Comparison of ENCODE assay signal across 7 mouse cellular contexts in the genomic region with DNA sequence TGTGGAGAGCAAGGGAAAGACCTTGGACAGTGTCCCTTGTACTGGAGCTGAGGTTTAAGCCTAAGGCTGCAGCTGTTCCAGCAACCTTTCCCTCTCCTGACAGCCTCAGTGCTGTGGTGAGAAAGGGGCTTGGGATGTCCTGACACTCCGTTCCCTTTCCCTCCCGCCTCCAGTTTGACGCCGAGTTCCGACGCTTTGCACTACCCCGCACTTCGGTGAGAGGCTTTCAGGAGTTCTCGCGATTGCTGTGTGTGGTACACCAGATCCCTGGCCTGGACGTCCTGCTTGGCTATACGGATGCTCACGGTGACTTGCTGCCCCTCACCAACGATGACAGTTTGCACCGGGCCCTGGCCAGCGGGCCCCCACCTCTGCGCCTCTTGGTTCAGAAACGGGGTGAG. TPM values are rescaled to one million over a fixed set of nuclear protein-coding genes. Genes with fewer than 3 reads are reported as not detected.
DNase-seq lines count a peak whose midpoint lies in the region; ATAC-seq and TF ChIP-seq lines count a peak whose summit lies in the region.

No protein-coding gene starts in this region.

- H3K4me3 ChIP-seq in lung, postnatal 0 days (ENCODE audit: low read depth, low read length) = peak overlapping the region; percentile 74
- peak overlapping the region; percentile 54 for H3K4me3 ChIP-seq in hindbrain, embryonic 12.5 days
- H3K4me3 ChIP-seq in midbrain, embryonic 15.5 days = peak overlapping the region; percentile 64

- H3K27ac ChIP-seq in lung, postnatal 0 days (ENCODE audit: low read length) = peak overlapping the region; percentile 33; the same call in 1 of the 2 replicates
- H3K27ac ChIP-seq in hindbrain, embryonic 12.5 days = peak overlapping the region; percentile 92
- H3K27ac ChIP-seq in midbrain, embryonic 15.5 days = peak overlapping the region; percentile 92

- WGBS in lung, postnatal 0 days = 46% methylated on average over 18 of the region's 18 CpGs
- WGBS in hindbrain, embryonic 12.5 days = 42% methylated on average over 18 of the region's 18 CpGs
- WGBS in midbrain, embryonic 15.5 days = 36% methylated on average over 18 of the region's 18 CpGs

- DNase-seq in lung, postnatal 0 days (ENCODE audit: low spot score) = no peak
- DNase-seq in lung, adult 18-20 months = no peak
- peak; percentile 41 to 43 for DNase-seq in cerebellum, postnatal 36 days
- no peak for DNase-seq in MN1 (ENCODE audit: low spot score)
- DNase-seq in spleen, adult 12 weeks (ENCODE audit: low spot score) = no peak

- H3K27me3 ChIP-seq in lung, postnatal 0 days (replicated peaks; ENCODE audit: insufficient read depth, low read length) = no peaks in the 10 kb centered on the region
- no peaks in the 10 kb centered on the region for H3K27me3 ChIP-seq in hindbrain, embryonic 12.5 days
- no peaks in the 10 kb centered on the region for H3K27me3 ChIP-seq in midbrain, embryonic 15.5 days (replicated peaks)

- peak overlapping the region; percentile 90 for H3K4me2 ChIP-seq in lung, postnatal 0 days (replicated peaks; ENCODE audit: low read depth, low read length)
- H3K4me2 ChIP-seq in hindbrain, embryonic 12.5 days (replicated peaks) = peak overlapping the region; percentile 90
- peak overlapping the region; percentile 85 for H3K4me2 ChIP-seq in midbrain, embryonic 15.5 days

- peaks cover 13% of the 10 kb centered on the region; the same call in 1 of the 2 replicates for H3K36me3 ChIP-seq in lung, postnatal 0 days (ENCODE audit: insufficient read depth, low read length)
- H3K36me3 ChIP-seq in hindbrain, embryonic 12.5 days = peaks cover 42% of the 10 kb centered on the region
- H3K36me3 ChIP-seq in midbrain, embryonic 15.5 days (replicated peaks) = peaks cover 17% of the 10 kb centered on the region

- TF ChIP-seq CTCF in lung, postnatal 0 days (IDR thresholded peaks at IDR 0.05) = no peak

- no peak for TF ChIP-seq EP300 in lung, postnatal 0 days (IDR thresholded peaks at IDR 0.05)

- H3K9ac ChIP-seq in lung, postnatal 0 days (replicated peaks; ENCODE audit: low read depth) = no peak overlapping the region
- peak overlapping the region; percentile 73 for H3K9ac ChIP-seq in hindbrain, embryonic 12.5 days
- H3K9ac ChIP-seq in midbrain, embryonic 15.5 days = peak overlapping the region; percentile 67

- 0 out of 2 replicates have a peak, but pooled peaks have one; percentile 0 for ATAC-seq in lung, postnatal 0 days
- peak; percentile 21 for ATAC-seq in hindbrain, embryonic 12.5 days (ENCODE audit: low FRiP score)
- peak; percentile 24 for ATAC-seq in midbrain, embryonic 15.5 days (replicated peaks)

- peaks cover 6% of the 10 kb centered on the region; the same call in 1 of the 2 replicates for H3K4me1 ChIP-seq in lung, postnatal 0 days (ENCODE audit: insufficient read depth, low read depth, low read length)
- H3K4me1 ChIP-seq in hindbrain, embryonic 12.5 days = peaks cover 31% of the 10 kb centered on the region
- H3K4me1 ChIP-seq in midbrain, embryonic 15.5 days = peaks cover 26% of the 10 kb centered on the region

- H3K9me3 ChIP-seq in lung, postnatal 0 days (ENCODE audit: low read length) = no peaks in the 10 kb centered on the region
- H3K9me3 ChIP-seq in hindbrain, embryonic 12.5 days (replicated peaks) = no peaks in the 10 kb centered on the region
- H3K9me3 ChIP-seq in midbrain, embryonic 15.5 days = no peaks in the 10 kb centered on the region

RNA-seq across cellular contexts. Expression of gene Pard6a, which starts 1.1 kb away (rescaled TPM):
- polyA plus RNA-seq in lung, postnatal 0 days (2015; fragmentation: Nextera tagmentation; extraction: Ambion mirVana) = 14.8 and 16.6 TPM in 2 replicates
- 29.5 and 29.7 TPM in 2 replicates for polyA plus RNA-seq in hindbrain, embryonic 12.5 days (2016; fragmentation: Nextera tagmentation; extraction: Ambion mirVana)
- polyA plus RNA-seq in midbrain, embryonic 15.5 days (2015; fragmentation: Nextera tagmentation; extraction: Ambion mirVana) = 51.6 and 51.8 TPM in 2 replicates

RNA-seq across cellular contexts. Expression of gene Acd, which starts 1.1 kb away (rescaled TPM):
- 40.5 and 45.8 TPM in 2 replicates for polyA plus RNA-seq in lung, postnatal 0 days (2015; fragmentation: Nextera tagmentation; extraction: Ambion mirVana)
- 79.1 and 88.0 TPM in 2 replicates for polyA plus RNA-seq in hindbrain, embryonic 12.5 days (2016; fragmentation: Nextera tagmentation; extraction: Ambion mirVana)
- 104 and 106 TPM in 2 replicates for polyA plus RNA-seq in midbrain, embryonic 15.5 days (2015; fragmentation: Nextera tagmentation; extraction: Ambion mirVana)

RNA-seq across cellular contexts. Expression of gene 4933405L10Rik, which starts 5.5 kb away (rescaled TPM):
- polyA plus RNA-seq in lung, postnatal 0 days (2015; fragmentation: Nextera tagmentation; extraction: Ambion mirVana) = not detected in 2 replicates
- 0.39 TPM in 1 of 2 replicates, not detected in the other for polyA plus RNA-seq in hindbrain, embryonic 12.5 days (2016; fragmentation: Nextera tagmentation; extraction: Ambion mirVana)
- 0.28 and 0.43 TPM in 2 replicates for polyA plus RNA-seq in midbrain, embryonic 15.5 days (2015; fragmentation: Nextera tagmentation; extraction: Ambion mirVana)

RNA-seq across cellular contexts. Expression of gene Enkd1, which starts 6.0 kb away (rescaled TPM):
- polyA plus RNA-seq in lung, postnatal 0 days (2015; fragmentation: Nextera tagmentation; extraction: Ambion mirVana) = 8.2 and 8.7 TPM in 2 replicates
- 22.4 and 23.6 TPM in 2 replicates for polyA plus RNA-seq in hindbrain, embryonic 12.5 days (2016; fragmentation: Nextera tagmentation; extraction: Ambion mirVana)
- polyA plus RNA-seq in midbrain, embryonic 15.5 days (2015; fragmentation: Nextera tagmentation; extraction: Ambion mirVana) = 12.9 and 16.1 TPM in 2 replicates

RNA-seq across cellular contexts. Expression of gene Carmil2, which starts 15.9 kb away (rescaled TPM):
- 0.26 and 0.35 TPM in 2 replicates for polyA plus RNA-seq in lung, postnatal 0 days (2015; fragmentation: Nextera tagmentation; extraction: Ambion mirVana)
- 9.7 and 11.8 TPM in 2 replicates for polyA plus RNA-seq in hindbrain, embryonic 12.5 days (2016; fragmentation: Nextera tagmentation; extraction: Ambion mirVana)
- polyA plus RNA-seq in midbrain, embryonic 15.5 days (2015; fragmentation: Nextera tagmentation; extraction: Ambion mirVana) = 24.9 and 25.6 TPM in 2 replicates

Comparison
In these comparisons a context has a peak if more than half of its experiments do, and no peak if none do; other contexts are left out.
1. DNase-seq: peak in cerebellum, postnatal 36 days (2 of 2); none in lung, postnatal 0 days (single experiment), lung, adult 18-20 months (0 of 2), MN1 (single experiment) and spleen, adult 12 weeks (single experiment).
2. H3K27ac ChIP-seq: peak in every context shown above with its lines; median percentile 92 in hindbrain, embryonic 12.5 days; 92 in midbrain, embryonic 15.5 days; 33 in lung, postnatal 0 days.
3. Peak in every context shown above with its lines, with median percentiles within 50 percentile points of each other: ATAC-seq, H3K4me2 ChIP-seq and H3K4me3 ChIP-seq.